Mouse (Mus musculus) intestine, embryonic 16.5 days (tissue): Measurements from ENCODE around the gene Zfp668. TPM values are rescaled to one million over a fixed set of nuclear protein-coding genes. Genes with fewer than 3 reads are reported as not detected.

ENCODE experiments used
- ATAC-seq: fragments of 200-750 bp; cut with Nextera tagmentation; 2 replicates; pipeline ENCODE4 v1.8.0; 2017; ENCODE audit warnings: moderate TSS enrichment, moderate library complexity
- H3K27ac ChIP-seq: fragments of 300-500 bp; sonication (generic); 2 replicates; pipeline ENCODE4 v1.5.1; 2014; ENCODE audit warnings: mild to moderate bottlenecking, low read length
- H3K27me3 ChIP-seq: fragments of 300-500 bp; sonication (generic); replicated peaks from 2 replicates; pipeline ENCODE4 v1.6.1; 2014; ENCODE audit warnings: low read length, control low read depth, mixed read lengths; ENCODE audit not compliant: control insufficient read depth, insufficient read depth
- H3K36me3 ChIP-seq: fragments of 300-500 bp; sonication (generic); 2 replicates; pipeline ENCODE4 v1.6.1; 2014; ENCODE audit warnings: low read length, control low read depth; ENCODE audit not compliant: control insufficient read depth, insufficient read depth
- H3K4me1 ChIP-seq: fragments of 300-500 bp; sonication (generic); 2 replicates; pipeline ENCODE4 v1.6.1; 2014; ENCODE audit warnings: low read length, control low read depth, mixed read lengths; ENCODE audit not compliant: control insufficient read depth, insufficient read depth
- H3K4me2 ChIP-seq: fragments of 300-500 bp; sonication (generic); 2 replicates; pipeline ENCODE4 v1.6.1; 2014; ENCODE audit warnings: low read depth, low read length, control low read depth
- H3K4me3 ChIP-seq: fragments of 300-500 bp; sonication (generic); 2 replicates; pipeline ENCODE4 v1.5.1; 2014; ENCODE audit warnings: mild to moderate bottlenecking, low read length
- H3K9ac ChIP-seq: fragments of 300-500 bp; sonication (generic); 2 replicates; pipeline ENCODE4 v1.6.1; 2014; ENCODE audit warnings: low read depth, low read length
- H3K9me3 ChIP-seq: fragments of 300-500 bp; sonication (generic); 2 replicates; pipeline ENCODE4 v1.6.1; 2016; ENCODE audit warnings: low read length, control low read depth; ENCODE audit not compliant: control insufficient read depth
- WGBS: fragments of 180-500 bp; shearing (Covaris S2); extraction: QIAGEN DNeasy Blood & Tissue Kit; methylation state at CpG from one replicate; pipeline ENCODE4 v1.1.7; 2014; 5-methylcytosine and 5-hydroxymethylcytosine counted together
- polyA plus RNA-seq: library from polyadenylated mRNA; unstranded; fragments of >200 nt; fragmentation: Nextera tagmentation; extraction: Ambion mirVana; gene quantifications from 2 replicates; pipeline ENCODE4 v1.2.1, GENCODE M21; 2015

The Zfp668 gene
- polyA plus RNA-seq, 1 experiment from 2014 or later: 14.6 TPM

GRCm38 (mm10) chr7:127912938-127913337, 36.3 kb upstream of the Zfp668 start:
- H3K9ac ChIP-seq: peak overlapping the region; percentile 91
- no peaks in the 10 kb centered on the region for H3K27me3 ChIP-seq
- H3K4me2 ChIP-seq: peak overlapping the region; percentile 51
- H3K4me1 ChIP-seq: peaks cover 10% of the 10 kb centered on the region
- ATAC-seq: no peak
- H3K4me3 ChIP-seq: peak overlapping the region; percentile 97
- H3K9me3 ChIP-seq: no peaks in the 10 kb centered on the region
- peaks cover 11% of the 10 kb centered on the region for H3K36me3 ChIP-seq
- peak overlapping the region; percentile 89; the same call in 1 of the 2 replicates for H3K27ac ChIP-seq
- 11% methylated on average over 4 of the region's 4 CpGs for WGBS

GRCm38 (mm10) chr7:127912190-127912871, 35.7 kb upstream of the Zfp668 start, which contains the start of gene Kat8:
TSS of gene Kat8 (plus strand) at chr7:127912516.
- no peaks in the 10 kb centered on the region for H3K27me3 ChIP-seq
- H3K4me2 ChIP-seq: peak within 1 kb of the TSS; percentile 51
- peaks cover 10% of the 10 kb centered on the region for H3K4me1 ChIP-seq
- H3K4me3 ChIP-seq: peak within 1 kb of the TSS; percentile 97
- ATAC-seq: peak; percentile 98
- H3K27ac ChIP-seq: peak within 1 kb of the TSS; percentile 89
- WGBS: 1% methylated on average over 40 of the region's 40 CpGs
- H3K9me3 ChIP-seq: no peaks in the 10 kb centered on the region
- H3K9ac ChIP-seq: peak within 1 kb of the TSS; percentile 91
- peaks cover 15% of the 10 kb centered on the region for H3K36me3 ChIP-seq

GRCm38 (mm10) chr7:127908656-127909055, 32.0 kb upstream of the Zfp668 start:
- Histone ChIP-seq H3K27me3 (no peaks in the 10 kb centered on the region), H3K36me3 (peaks cover 27% of the 10 kb centered on the region), H3K4me1 (peaks cover 21% of the 10 kb centered on the region), H3K4me2 (no peak overlapping the region), H3K27ac (no peak overlapping the region), H3K9ac (peak overlapping the region; percentile 32; the same call in 1 of the 2 replicates), H3K4me3 (no peak overlapping the region), H3K9me3 (no peaks in the 10 kb centered on the region)
- no peak for ATAC-seq
- 91% methylated on average over 4 of the region's 4 CpGs for WGBS

- H3K9ac ChIP-seq: no peak overlapping the region
- ATAC-seq: no peak
- H3K36me3 ChIP-seq: peaks cover 27% of the 10 kb centered on the region
- H3K4me1 ChIP-seq: peaks cover 18% of the 10 kb centered on the region
- no peak overlapping the region for H3K27ac ChIP-seq
- no peaks in the 10 kb centered on the region for H3K9me3 ChIP-seq
- no peaks in the 10 kb centered on the region for H3K27me3 ChIP-seq
- H3K4me2 ChIP-seq: no peak overlapping the region
- 94% methylated on average over 12 of the region's 12 CpGs for WGBS
- no peak overlapping the region for H3K4me3 ChIP-seq
Observed at GRCm38 (mm10) chr7:127907939-127908338, 31.3 kb upstream of the Zfp668 start.

GRCm38 (mm10) chr7:127903971-127904796, 27.6 kb upstream of the Zfp668 start, which contains the start of gene Bckdk:
TSS of gene Bckdk (plus strand) at chr7:127904082.
- H3K4me3 ChIP-seq: peak within 1 kb of the TSS; percentile 77
- H3K9me3 ChIP-seq: no peaks in the 10 kb centered on the region
- peak within 1 kb of the TSS; percentile 83 for H3K9ac ChIP-seq
- ATAC-seq: peak; percentile 84
- H3K27me3 ChIP-seq: no peaks in the 10 kb centered on the region
- peak within 1 kb of the TSS; percentile 77 for H3K27ac ChIP-seq
- H3K36me3 ChIP-seq: peaks cover 27% of the 10 kb centered on the region
- peak within 1 kb of the TSS; percentile 93 for H3K4me2 ChIP-seq
- peaks cover 20% of the 10 kb centered on the region for H3K4me1 ChIP-seq
- WGBS: 6% methylated on average over 38 of the region's 38 CpGs

- Histone ChIP-seq H3K9ac (no peak overlapping the region), H3K36me3 (peaks cover 7% of the 10 kb centered on the region; the same call in 1 of the 2 replicates), H3K27me3 (no peaks in the 10 kb centered on the region), H3K4me2 (no peak overlapping the region), H3K4me1 (peaks cover 15% of the 10 kb centered on the region), H3K27ac (no peak overlapping the region), H3K4me3 (no peak overlapping the region), H3K9me3 (no peaks in the 10 kb centered on the region)
- WGBS: 87% methylated on average over 2 of the region's 2 CpGs
- no peak for ATAC-seq
Observed at GRCm38 (mm10) chr7:127901772-127902171, 25.1 kb upstream of the Zfp668 start.

GRCm38 (mm10) chr7:127899997-127900396, 23.4 kb upstream of the Zfp668 start:
- no peak overlapping the region; the same call in 1 of the 2 replicates for H3K4me3 ChIP-seq
- H3K9ac ChIP-seq: 0 out of 2 replicates have a peak overlapping the region, but pooled peaks have one; percentile 35
- peaks cover 8% of the 10 kb centered on the region for H3K4me1 ChIP-seq
- H3K27ac ChIP-seq: peak overlapping the region; percentile 96
- no peaks in the 10 kb centered on the region for H3K36me3 ChIP-seq
- WGBS: 34% methylated on average over 7 of the region's 7 CpGs
- H3K27me3 ChIP-seq: no peaks in the 10 kb centered on the region
- H3K4me2 ChIP-seq: peak overlapping the region; percentile 45; the same call in 1 of the 2 replicates
- no peaks in the 10 kb centered on the region for H3K9me3 ChIP-seq
- peak; percentile 47 for ATAC-seq

- Histone ChIP-seq H3K9me3 (no peaks in the 10 kb centered on the region), H3K27ac (peak overlapping the region; percentile 96), H3K4me2 (no peak overlapping the region), H3K4me1 (peaks cover 16% of the 10 kb centered on the region), H3K4me3 (no peak overlapping the region), H3K9ac (no peak overlapping the region), H3K36me3 (no peaks in the 10 kb centered on the region), H3K27me3 (no peaks in the 10 kb centered on the region)
- 33% methylated on average over 10 of the region's 10 CpGs for WGBS
- no peak for ATAC-seq
Observed at GRCm38 (mm10) chr7:127898179-127898956, 21.7 kb upstream of the Zfp668 start.

- Histone ChIP-seq H3K9ac (no peak overlapping the region), H3K4me2 (no peak overlapping the region), H3K27ac (no peak overlapping the region), H3K27me3 (no peaks in the 10 kb centered on the region), H3K4me3 (no peak overlapping the region), H3K9me3 (no peaks in the 10 kb centered on the region), H3K36me3 (no peaks in the 10 kb centered on the region), H3K4me1 (peaks cover 16% of the 10 kb centered on the region)
- WGBS: 79% methylated on average over 7 of the region's 7 CpGs
- no peak for ATAC-seq
Observed at GRCm38 (mm10) chr7:127897542-127897941, 20.9 kb upstream of the Zfp668 start.
